Mouse (Mus musculus) megakaryocyte, embryonic 14.5 days (primary cell): ENCODE results near the gene Caps2.

ENCODE experiments used
- FLI1 ChIP-seq: IDR thresholded peaks from 2 replicates; pipeline ENCODE4 v1.6.1; 2012; ENCODE audit warnings: low read length, inconsistent platforms, mixed read lengths
- GATA1 ChIP-seq: IDR thresholded peaks from 3 replicates; pipeline ENCODE4 v1.6.1; 2012; ENCODE audit warnings: mixed read lengths, low read length, inconsistent platforms, borderline replicate concordance

- TF ChIP-seq GATA1 = no peak
- no peak for TF ChIP-seq FLI1
Measured at GRCm38 (mm10) chr10:112263467-112263866, 100.0 kb downstream of the Caps2 start.
